ENCODE assay signal across 12 mouse cellular contexts in genomic region chr4:126199556-126199955, GRCm38 (mm10). TPM values are rescaled to one million over a fixed set of nuclear protein-coding genes. Genes with fewer than 3 reads are reported as not detected.
A peak's percentile ranks its signal among the peaks of the same experiment; 100 is the strongest.
DNase-seq lines count a peak whose midpoint lies in the region; ATAC-seq and TF ChIP-seq lines count a peak whose summit lies in the region.
"Had no signal": no experiment of that assay in that cellular context is flagged by ENCODE, and none has a peak within 500 bp of the region (broad histone marks: within the 10 kb centered on the region; RNA-seq: fewer than 3 reads in every experiment).

No protein-coding gene starts in this region.

- H3K27ac ChIP-seq in heart, embryonic 10.5 days: no peak overlapping the region
- H3K27ac ChIP-seq in CH12.LX (ENCODE audit: insufficient read depth, low read depth): peak overlapping the region; percentile 47; the same call in 1 of the 2 replicates
- no peak overlapping the region for H3K27ac ChIP-seq in embryonic facial prominence, embryonic 12.5 days
- H3K27ac ChIP-seq in limb, embryonic 12.5 days: no peak overlapping the region

- peak overlapping the region; percentile 12; the same call in 1 of the 2 replicates for H3K4me3 ChIP-seq in heart, embryonic 10.5 days
- H3K4me3 ChIP-seq in CH12.LX (replicated peaks in 1 of 3; ENCODE audit: low read depth in 2 of 3, low read length in 2 of 3, poor library complexity in 1 of 3): peak overlapping the region; percentile 66 to 87 (median 71)
- H3K4me3 ChIP-seq in embryonic facial prominence, embryonic 12.5 days: no peak overlapping the region
- H3K4me3 ChIP-seq in limb, embryonic 12.5 days (replicated peaks): no peak overlapping the region

- in situ Hi-C loops in CH12.LX (cut with MboI; ENCODE audit: low pct_ligation_motif_present, low pct_unique_long_range_greater_than_20kb, low sequenced_read_pairs): no loop called here

- TF ChIP-seq CTCF in CH12.LX (conservative IDR thresholded peaks at IDR 0.05 in 1 of 2, IDR thresholded peaks at IDR 0.05 in 1 of 2; ENCODE audit: low read depth in 2 of 2, low read length in 2 of 2): no peak

- peak overlapping the region; percentile 98 for H3K4me2 ChIP-seq in CH12.LX (ENCODE audit: insufficient read depth, low read depth, poor library complexity, severe bottlenecking)
- H3K4me2 ChIP-seq in embryonic facial prominence, embryonic 12.5 days (replicated peaks): peak overlapping the region; percentile 68
- peak overlapping the region; percentile 21 for H3K4me2 ChIP-seq in limb, embryonic 12.5 days

- no peak for TF ChIP-seq RAD21 in CH12.LX (IDR thresholded peaks at IDR 0.05; ENCODE audit: low read depth, low read length)

- peaks cover 18% of the 10 kb centered on the region; the same call in 1 of the 2 replicates for H3K36me3 ChIP-seq in heart, embryonic 10.5 days
- peaks cover 16 to 37% of the 10 kb centered on the region in 2 experiments for H3K36me3 ChIP-seq in CH12.LX (replicated peaks in 1 of 2; ENCODE audit: control insufficient read depth in 1 of 2, insufficient read depth in 1 of 2, low read length in 1 of 2)
- H3K36me3 ChIP-seq in embryonic facial prominence, embryonic 12.5 days: peaks cover 5% of the 10 kb centered on the region; the same call in 1 of the 2 replicates
- peaks cover 28% of the 10 kb centered on the region for H3K36me3 ChIP-seq in limb, embryonic 12.5 days

- no peak for TF ChIP-seq EP300 in CH12.LX (IDR thresholded peaks at IDR 0.05; ENCODE audit: low read length)

- H3K9me3 ChIP-seq in heart, embryonic 10.5 days: no peaks in the 10 kb centered on the region
- H3K9me3 ChIP-seq in CH12.LX (replicated peaks; ENCODE audit: low read length): no peaks in the 10 kb centered on the region
- H3K9me3 ChIP-seq in embryonic facial prominence, embryonic 12.5 days: no peaks in the 10 kb centered on the region
- no peaks in the 10 kb centered on the region for H3K9me3 ChIP-seq in limb, embryonic 12.5 days

- H3K4me1 ChIP-seq in heart, embryonic 10.5 days: peaks cover 36% of the 10 kb centered on the region
- peaks cover 6 to 49% of the 10 kb centered on the region in 2 experiments for H3K4me1 ChIP-seq in CH12.LX (ENCODE audit: control insufficient read depth in 1 of 2, insufficient read depth in 2 of 2)
- H3K4me1 ChIP-seq in embryonic facial prominence, embryonic 12.5 days: peaks cover 25% of the 10 kb centered on the region
- peaks cover 45% of the 10 kb centered on the region for H3K4me1 ChIP-seq in limb, embryonic 12.5 days (replicated peaks)

- 71% methylated on average over 6 of the region's 6 CpGs for WGBS in heart, embryonic 10.5 days
- WGBS in embryonic facial prominence, embryonic 12.5 days: 81% methylated on average over 6 of the region's 6 CpGs
- 84% methylated on average over 6 of the region's 6 CpGs for WGBS in limb, embryonic 12.5 days

- dilution Hi-C loops in CH12.LX (cut with MboI; ENCODE audit: extremely low pct_ligation_motif_present, extremely low pct_unique_long_range_greater_than_20kb, low sequenced_read_pairs): no loop called here

- no peak for ATAC-seq in embryonic facial prominence, embryonic 12.5 days (ENCODE audit: insufficient number of reproducible peaks, insufficient read depth, low FRiP score, low TSS enrichment)
- ATAC-seq in limb, embryonic 12.5 days (ENCODE audit: insufficient number of reproducible peaks, insufficient read depth, low FRiP score, low TSS enrichment, low read depth): no peak
- ATAC-seq in frontal cortex, adult (ENCODE audit: low TSS enrichment): no peak
- ATAC-seq: Patski had no signal

- no peak for TF ChIP-seq POLR2A in CH12.LX (IDR thresholded peaks at IDR 0.05; ENCODE audit: low read depth, low read length)

- peak overlapping the region; percentile 93 for H3K9ac ChIP-seq in CH12.LX (ENCODE audit: insufficient read depth, low read depth)
- no peak overlapping the region for H3K9ac ChIP-seq in embryonic facial prominence, embryonic 12.5 days
- no peak overlapping the region for H3K9ac ChIP-seq in limb, embryonic 12.5 days (replicated peaks)

- DNase-seq in heart, embryonic 10.5 days (ENCODE audit: low spot score): no peak
- no peak for DNase-seq in heart, adult 8-10 months (ENCODE audit: low spot score)
- no peak for DNase-seq in CH12.LX (ENCODE audit: extremely low read depth)
- no peak for DNase-seq in layer of hippocampus, postnatal 36 days
- no peak for DNase-seq in left cerebral cortex, adult 9 months (ENCODE audit: low spot score in 2 of 2)
- DNase-seq: kidney, postnatal 25 days; thymus, postnatal 14 days had no signal

- H3K79me2 ChIP-seq in CH12.LX (replicated peaks; ENCODE audit: control insufficient read depth, extremely low read depth, insufficient read depth, poor library complexity, severe bottlenecking): peaks cover 71% of the 10 kb centered on the region

- no peaks in the 10 kb centered on the region for H3K27me3 ChIP-seq in heart, embryonic 10.5 days (ENCODE audit: insufficient read depth, poor library complexity, severe bottlenecking)
- H3K27me3 ChIP-seq in CH12.LX (replicated peaks): no peaks in the 10 kb centered on the region
- no peaks in the 10 kb centered on the region for H3K27me3 ChIP-seq in embryonic facial prominence, embryonic 12.5 days
- H3K27me3 ChIP-seq in limb, embryonic 12.5 days: no peaks in the 10 kb centered on the region
- H3K27me3 ChIP-seq: Patski had no signal

TF ChIP-seq in CH12.LX, 34 proteins besides CTCF, POLR2A, EP300 and RAD21:
- TF ChIP-seq RCOR1 (conservative IDR thresholded peaks at IDR 0.05; ENCODE audit: low read depth, low read length) (no peak), NELFE (IDR thresholded peaks at IDR 0.05; ENCODE audit: low read depth, low read length) (no peak), NRF1 (IDR thresholded peaks at IDR 0.05; ENCODE audit: low read depth, low read length) (no peak), JUN (IDR thresholded peaks at IDR 0.05; ENCODE audit: insufficient read depth, low read depth, low read length) (no peak), ZKSCAN1 (IDR thresholded peaks at IDR 0.05; ENCODE audit: borderline replicate concordance, low read depth, low read length) (no peak), SIN3A (IDR thresholded peaks at IDR 0.05; ENCODE audit: low read length) (no peak; the same call in 1 of the 2 replicates), MAZ (IDR thresholded peaks at IDR 0.05; ENCODE audit: low read depth, low read length) (no peak), TCF12 (IDR thresholded peaks at IDR 0.05; ENCODE audit: low read depth, low read length) (no peak), HCFC1 (IDR thresholded peaks at IDR 0.05; ENCODE audit: low read depth, low read length) (no peak), USF1 (IDR thresholded peaks at IDR 0.05; ENCODE audit: low read depth, low read length) (no peak), POLR2AphosphoS2 (IDR thresholded peaks at IDR 0.05; ENCODE audit: low read depth, low read length) (no peak), ZMIZ1 (IDR thresholded peaks at IDR 0.05; ENCODE audit: low read depth, low read length) (no peak), IRF4 (IDR thresholded peaks at IDR 0.05; ENCODE audit: low read depth, low read length) (no peak), JUND (conservative IDR thresholded peaks at IDR 0.05; ENCODE audit: low read depth, low read length) (no peak), KAT2A (IDR thresholded peaks at IDR 0.05; ENCODE audit: insufficient replicate concordance, low read length) (no peak)
TF ChIP-seq in CH12.LX: peak in this region for 0.

RNA-seq across cellular contexts. Expression of gene Thrap3, which starts 3.0 kb away (rescaled TPM):
- polyA plus RNA-seq in heart, embryonic 10.5 days (2016; fragmentation: Nextera tagmentation; extraction: Ambion mirVana): 194 and 200 TPM in 2 replicates
- 100 to 1,000 TPM; 112 to 128 (median 121) TPM for total RNA-seq in heart, adult 8-10 months (2022)
- total RNA-seq in CH12.LX (2012; rRNA removed) (140 and 168 TPM in 2 replicates), CH12.LX (2014; rRNA removed) (183 and 204 TPM in 2 replicates)
- 327 and 334 TPM in 2 replicates for polyA plus RNA-seq in CH12.LX (2012; ENCODE audit: insufficient read length, low read depth)
- 298 and 302 TPM in 2 replicates for polyA plus RNA-seq in embryonic facial prominence, embryonic 12.5 days (2016; fragmentation: Nextera tagmentation; extraction: Ambion mirVana)
- 303 and 349 TPM in 2 replicates for polyA plus RNA-seq in limb, embryonic 12.5 days (2016; fragmentation: Nextera tagmentation; extraction: Ambion mirVana)
- total RNA-seq in layer of hippocampus, postnatal 36 days (2021): 100 to 1,000 TPM; 148 to 151 TPM

RNA-seq across cellular contexts. Expression of gene Sh3d21, which starts 36.3 kb away (rescaled TPM):
- 2.0 and 3.1 TPM in 2 replicates for polyA plus RNA-seq in heart, embryonic 10.5 days (2016; fragmentation: Nextera tagmentation; extraction: Ambion mirVana)
- total RNA-seq in heart, adult 8-10 months (2022): 1 to 10 TPM; 1.6 to 2.2 (median 2.1) TPM
- total RNA-seq in CH12.LX (2012; rRNA removed): 0.21 and 0.25 TPM in 2 replicates
- total RNA-seq in CH12.LX (2014; rRNA removed): 0.35 and 0.36 TPM in 2 replicates
- 0.46 and 0.52 TPM in 2 replicates for polyA plus RNA-seq in CH12.LX (2012; ENCODE audit: insufficient read length, low read depth)
- 7.0 and 8.4 TPM in 2 replicates for polyA plus RNA-seq in embryonic facial prominence, embryonic 12.5 days (2016; fragmentation: Nextera tagmentation; extraction: Ambion mirVana)
- polyA plus RNA-seq in limb, embryonic 12.5 days (2016; fragmentation: Nextera tagmentation; extraction: Ambion mirVana): 7.2 and 8.4 TPM in 2 replicates
- total RNA-seq in layer of hippocampus, postnatal 36 days (2021): under 1 TPM; 0.80 to 0.86 TPM
- total RNA-seq: common myeloid progenitor, adult 5-6 weeks had no signal

RNA-seq across cellular contexts. Expression of gene Eva1b, which starts 52.0 kb away (rescaled TPM):
- polyA plus RNA-seq in heart, embryonic 10.5 days (2016; fragmentation: Nextera tagmentation; extraction: Ambion mirVana): 26.3 and 39.5 TPM in 2 replicates
- 10 to 100 TPM in 1 of 4 experiments, 1 to 10 TPM in 3; 7.3 to 12.4 (median 9.0) TPM for total RNA-seq in heart, adult 8-10 months (2022)
- total RNA-seq in CH12.LX (2012; rRNA removed) (3.5 and 4.3 TPM in 2 replicates), CH12.LX (2014; rRNA removed) (0.97 and 1.3 TPM in 2 replicates)
- 0.93 and 1.3 TPM in 2 replicates for polyA plus RNA-seq in CH12.LX (2012; ENCODE audit: insufficient read length, low read depth)
- polyA plus RNA-seq in embryonic facial prominence, embryonic 12.5 days (2016; fragmentation: Nextera tagmentation; extraction: Ambion mirVana): 68.9 and 69.4 TPM in 2 replicates
- 65.6 and 67.5 TPM in 2 replicates for polyA plus RNA-seq in limb, embryonic 12.5 days (2016; fragmentation: Nextera tagmentation; extraction: Ambion mirVana)
- total RNA-seq in layer of hippocampus, postnatal 36 days (2021): 1 to 10 TPM; 1.6 to 2.1 TPM

RNA-seq across cellular contexts. Expression of gene Map7d1, which starts 56.6 kb away (rescaled TPM):
- polyA plus RNA-seq in heart, embryonic 10.5 days (2016; fragmentation: Nextera tagmentation; extraction: Ambion mirVana): 49.1 and 74.8 TPM in 2 replicates
- 100 to 1,000 TPM; 266 to 279 (median 267) TPM for total RNA-seq in heart, adult 8-10 months (2022)
- 17.9 and 20.8 TPM in 2 replicates for total RNA-seq in CH12.LX (2012; rRNA removed)
- 12.5 and 12.8 TPM in 2 replicates for total RNA-seq in CH12.LX (2014; rRNA removed)
- 62.2 and 72.2 TPM in 2 replicates for polyA plus RNA-seq in CH12.LX (2012; ENCODE audit: insufficient read length, low read depth)
- 95.8 and 102 TPM in 2 replicates for polyA plus RNA-seq in embryonic facial prominence, embryonic 12.5 days (2016; fragmentation: Nextera tagmentation; extraction: Ambion mirVana)
- 83.5 and 85.1 TPM in 2 replicates for polyA plus RNA-seq in limb, embryonic 12.5 days (2016; fragmentation: Nextera tagmentation; extraction: Ambion mirVana)
- 100 to 1,000 TPM; 245 to 249 TPM for total RNA-seq in layer of hippocampus, postnatal 36 days (2021)

Comparison
In these comparisons a context has a peak if more than half of its experiments do, and no peak if none do; other contexts are left out.
1. H3K4me3 ChIP-seq: peak in heart, embryonic 10.5 days (single experiment) and CH12.LX (3 of 3); none in embryonic facial prominence, embryonic 12.5 days (single experiment) and limb, embryonic 12.5 days (single experiment).
2. H3K4me2 ChIP-seq: peak in every context shown above with its lines; median percentile 98 in CH12.LX; 68 in embryonic facial prominence, embryonic 12.5 days; 21 in limb, embryonic 12.5 days.
3. RNA of gene Eva1b, which starts 52.0 kb away (polyA plus RNA-seq): 68.9 to 69.4 TPM in embryonic facial prominence, embryonic 12.5 days, 65.6 to 67.5 TPM in limb, embryonic 12.5 days and 26.3 to 39.5 TPM in heart, embryonic 10.5 days; 0.93 to 1.3 TPM in CH12.LX; every median in the first group is over 10 times any median in the second.